Mouse (Mus musculus): ENCODE results near the gene Tysnd1.

The Tysnd1 gene

GRCm38 (mm10) chr10:61693563-61693962 is 1.8 kb upstream of the Tysnd1 start:
- DNase-seq = no peak

- DNase-seq = no peak
Measured at GRCm38 (mm10) chr10:61695703-61696559, 617 bp downstream of the Tysnd1 start.

GRCm38 (mm10) chr10:61696560-61696823 is 1.2 kb downstream of the Tysnd1 start:
- peak; percentile 46 for DNase-seq

- peak; percentile 50 for DNase-seq
Measured at GRCm38 (mm10) chr10:61697028-61697427, 1.7 kb downstream of the Tysnd1 start.

GRCm38 (mm10) chr10:61704663-61705062 is 9.3 kb downstream of the Tysnd1 start:
- DNase-seq = no peak

- DNase-seq = no peak
Measured at GRCm38 (mm10) chr10:61706412-61707375, 11.4 kb downstream of the Tysnd1 start.

- no peak for DNase-seq
Measured at GRCm38 (mm10) chr10:61713601-61714000, 18.3 kb downstream of the Tysnd1 start.

GRCm38 (mm10) chr10:61714146-61714545 is 18.8 kb downstream of the Tysnd1 start:
- no peak for DNase-seq

- peak; percentile 54 for DNase-seq
Measured at GRCm38 (mm10) chr10:61714771-61715461, 19.6 kb downstream of the Tysnd1 start, which contains the start of gene Aifm2. Aifm2 (plus strand) TSS chr10:61715263.

- DNase-seq = no peak
Measured at GRCm38 (mm10) chr10:61715462-61715837, 20.1 kb downstream of the Tysnd1 start.

- DNase-seq = no peak
Measured at GRCm38 (mm10) chr10:61715996-61716864, 20.9 kb downstream of the Tysnd1 start.

GRCm38 (mm10) chr10:61717406-61718296 is 22.3 kb downstream of the Tysnd1 start:
- no peak for DNase-seq

GRCm38 (mm10) chr10:61720331-61720730 is 25.0 kb downstream of the Tysnd1 start:
- no peak for DNase-seq

- DNase-seq = no peak
Measured at GRCm38 (mm10) chr10:61722215-61722614, 26.9 kb downstream of the Tysnd1 start.

GRCm38 (mm10) chr10:61723271-61723670 is 28.0 kb downstream of the Tysnd1 start:
- no peak for DNase-seq

- no peak for DNase-seq
Measured at GRCm38 (mm10) chr10:61729181-61729580, 33.9 kb downstream of the Tysnd1 start.

GRCm38 (mm10) chr10:61730171-61730570 is 34.9 kb downstream of the Tysnd1 start:
- DNase-seq = no peak

- no peak for DNase-seq
Measured at GRCm38 (mm10) chr10:61734377-61734776, 39.1 kb downstream of the Tysnd1 start.

GRCm38 (mm10) chr10:61736671-61737078 is 41.4 kb downstream of the Tysnd1 start:
- no peak for DNase-seq

- no peak for DNase-seq
Measured at GRCm38 (mm10) chr10:61737537-61737936, 42.2 kb downstream of the Tysnd1 start.

- no peak for DNase-seq
Measured at GRCm38 (mm10) chr10:61738126-61738525, 42.8 kb downstream of the Tysnd1 start.

Measured in cerebellum, adult 9-11 months (tissue).